Mouse (Mus musculus): Measurements from ENCODE around the gene Shh. TPM values are rescaled to one million over a fixed set of nuclear protein-coding genes. Genes with fewer than 3 reads are reported as not detected.

Gene Shh
- polyA plus RNA-seq (2015; fragmentation: Illumina TruSeq; extraction: RNeasy Lipid Tissue Mini Kit (QIAGEN cat#74804); ENCODE audit: insufficient read depth, low read depth, low replicate concordance): not detected

GRCm38 (mm10) chr5:28466760-28467306 lies at the start of gene Shh:
TSS of gene Shh (minus strand) at chr5:28467256.

Other genes starting within 250 kb of the Shh start
- gene Cnpy1, start 221.4 kb downstream of the Shh start, polyA plus RNA-seq (2015; fragmentation: Illumina TruSeq; extraction: RNeasy Lipid Tissue Mini Kit (QIAGEN cat#74804); ENCODE audit: insufficient read depth, low read depth, low replicate concordance): not detected
- gene Rbm33, start 150.1 kb downstream of the Shh start, polyA plus RNA-seq (2015; fragmentation: Illumina TruSeq; extraction: RNeasy Lipid Tissue Mini Kit (QIAGEN cat#74804); ENCODE audit: insufficient read depth, low read depth, low replicate concordance): 8.6 TPM

Measured in pancreas, adult 10 weeks (tissue).